Mouse (Mus musculus) midbrain, embryonic 14.5 days (tissue): Measurements from ENCODE around the gene Slit2. TPM values are rescaled to one million over a fixed set of nuclear protein-coding genes. Genes with fewer than 3 reads are reported as not detected.

ENCODE experiments used
- ATAC-seq: fragments of 200-750 bp; cut with Nextera tagmentation; 2 replicates; pipeline ENCODE4 v1.8.0; 2017; ENCODE audit warnings: moderate number of reproducible peaks, moderate library complexity; ENCODE audit not compliant: low FRiP score, low TSS enrichment
- DNase-seq: peaks from one replicate; pipeline ENCODE4 v3.0.0-alpha.2; 2015
- H3K27ac ChIP-seq: fragments of 300-500 bp; sonication (generic); replicated peaks from 2 replicates; pipeline ENCODE4 v1.5.1; 2014; ENCODE audit warnings: mild to moderate bottlenecking, low read depth, low read length, moderate library complexity
- H3K27me3 ChIP-seq: fragments of 300-500 bp; sonication (generic); 2 replicates; pipeline ENCODE4 v1.6.1; 2014; ENCODE audit warnings: low read length, control low read depth, mixed read lengths; ENCODE audit not compliant: control insufficient read depth, insufficient read depth
- H3K36me3 ChIP-seq: fragments of 300-500 bp; sonication (generic); 2 replicates; pipeline ENCODE4 v1.6.1; 2014; ENCODE audit warnings: low read length, control low read depth; ENCODE audit not compliant: control insufficient read depth, insufficient read depth
- H3K4me1 ChIP-seq: fragments of 300-500 bp; sonication (generic); 2 replicates; pipeline ENCODE4 v1.6.1; 2014; ENCODE audit warnings: mild to moderate bottlenecking, antibody characterized with exemption, low read length, control low read depth; ENCODE audit not compliant: control insufficient read depth, insufficient read depth
- H3K4me2 ChIP-seq: fragments of 300-500 bp; sonication (generic); 2 replicates; pipeline ENCODE4 v1.6.1; 2014; ENCODE audit warnings: mild to moderate bottlenecking, low read length, moderate library complexity
- H3K4me3 ChIP-seq: fragments of 300-500 bp; sonication (generic); replicated peaks from 2 replicates; pipeline ENCODE4 v1.5.1; 2014; ENCODE audit warnings: low read depth, low read length
- H3K9ac ChIP-seq: fragments of 300-500 bp; sonication (generic); replicated peaks from 2 replicates; pipeline ENCODE4 v1.6.1; 2014; ENCODE audit warnings: mild to moderate bottlenecking, low read length, moderate library complexity
- H3K9me3 ChIP-seq: fragments of 300-500 bp; sonication (generic); 2 replicates; pipeline ENCODE4 v1.6.1; 2016; ENCODE audit warnings: low read length, control low read depth, mixed read lengths; ENCODE audit not compliant: control insufficient read depth
- WGBS: fragments of 180-500 bp; shearing (Covaris S2); extraction: QIAGEN DNeasy Blood & Tissue Kit; methylation state at CpG from one replicate; pipeline ENCODE4 v1.1.7; 2014; 5-methylcytosine and 5-hydroxymethylcytosine counted together
- polyA plus RNA-seq: library from polyadenylated mRNA; unstranded; fragments of >200 nt; fragmentation: Nextera tagmentation; extraction: Ambion mirVana; gene quantifications from 2 replicates; pipeline ENCODE4 v1.2.1, GENCODE M21; 2014

The Slit2 gene
- polyA plus RNA-seq, 1 experiment from 2014 or later = 25.7 TPM

DNA sequence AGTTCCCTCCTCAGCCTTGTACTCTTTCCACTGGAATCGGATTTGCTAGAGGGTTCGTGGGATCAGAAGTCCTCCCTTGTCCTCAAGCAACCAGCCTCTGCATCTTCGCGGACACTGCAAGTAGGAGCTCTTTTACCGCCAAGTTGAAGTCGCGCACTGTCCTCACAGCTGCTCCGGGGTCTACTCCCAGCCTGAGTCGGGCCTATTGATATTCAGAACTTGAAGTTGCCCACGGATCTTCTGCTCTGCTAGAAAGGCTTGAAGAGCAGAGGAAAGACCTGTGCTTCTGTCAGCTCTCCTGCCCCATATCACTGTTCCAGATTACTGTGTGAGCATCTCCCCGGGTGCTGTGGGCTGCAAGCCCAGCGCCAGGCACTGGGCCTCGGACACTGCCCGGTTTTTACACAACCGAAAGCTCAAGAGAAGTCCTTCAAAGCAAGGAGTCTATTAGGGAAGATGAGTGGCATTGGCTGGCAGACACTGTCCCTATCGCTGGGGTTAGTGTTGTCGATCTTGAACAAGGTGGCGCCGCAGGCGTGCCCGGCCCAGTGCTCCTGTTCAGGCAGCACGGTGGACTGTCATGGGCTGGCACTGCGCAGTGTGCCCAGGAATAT is 1.8 kb downstream of the Slit2 start:
- Histone ChIP-seq H3K9ac (peak overlapping the region; percentile 76), H3K4me3 (peak overlapping the region; percentile 77), H3K27me3 (peaks cover 5% of the 10 kb centered on the region; the same call in 1 of the 2 replicates), H3K9me3 (no peaks in the 10 kb centered on the region), H3K4me1 (peaks cover 21% of the 10 kb centered on the region), H3K36me3 (no peaks in the 10 kb centered on the region), H3K27ac (0 out of 2 replicates have a peak overlapping the region, but pooled peaks have one; percentile 37), H3K4me2 (peak overlapping the region; percentile 96)
- ATAC-seq (peak; percentile 12; the same call in 1 of the 2 replicates), DNase-seq (peak; percentile 41)
- 1% methylated on average over 23 of the region's 23 CpGs for WGBS

DNA sequence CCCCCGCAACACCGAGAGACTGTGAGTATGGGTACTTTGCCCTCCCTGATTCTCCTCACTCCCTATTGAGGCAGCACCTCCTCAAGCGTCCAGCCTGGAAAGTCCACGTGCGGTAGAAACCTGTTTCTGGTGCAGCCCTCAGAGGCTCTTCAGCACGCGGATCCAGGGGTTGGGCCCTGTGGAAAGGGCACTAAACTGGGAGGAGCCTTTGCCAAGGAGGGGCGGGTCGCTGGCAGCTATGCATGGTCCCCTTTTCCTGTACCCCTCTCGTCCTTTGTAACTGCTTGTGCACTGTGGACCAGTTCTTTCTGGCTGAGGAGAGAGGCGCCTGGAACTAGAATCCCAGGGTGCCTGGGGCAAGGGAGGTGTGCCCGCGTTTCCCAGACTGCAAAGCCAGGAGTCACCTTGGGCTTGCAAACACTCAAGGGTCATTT is 2.3 kb downstream of the Slit2 start:
- Histone ChIP-seq H3K27me3 (peaks cover 5% of the 10 kb centered on the region; the same call in 1 of the 2 replicates), H3K4me2 (peak overlapping the region; percentile 96), H3K4me1 (peaks cover 21% of the 10 kb centered on the region), H3K4me3 (peak overlapping the region; percentile 77), H3K36me3 (no peaks in the 10 kb centered on the region), H3K9me3 (no peaks in the 10 kb centered on the region), H3K27ac (0 out of 2 replicates have a peak overlapping the region, but pooled peaks have one; percentile 37), H3K9ac (peak overlapping the region; percentile 76)
- ATAC-seq (peak; percentile 9; the same call in 1 of the 2 replicates), DNase-seq (peak; percentile 58)
- WGBS = 0% methylated on average over 13 of the region's 13 CpGs

DNA sequence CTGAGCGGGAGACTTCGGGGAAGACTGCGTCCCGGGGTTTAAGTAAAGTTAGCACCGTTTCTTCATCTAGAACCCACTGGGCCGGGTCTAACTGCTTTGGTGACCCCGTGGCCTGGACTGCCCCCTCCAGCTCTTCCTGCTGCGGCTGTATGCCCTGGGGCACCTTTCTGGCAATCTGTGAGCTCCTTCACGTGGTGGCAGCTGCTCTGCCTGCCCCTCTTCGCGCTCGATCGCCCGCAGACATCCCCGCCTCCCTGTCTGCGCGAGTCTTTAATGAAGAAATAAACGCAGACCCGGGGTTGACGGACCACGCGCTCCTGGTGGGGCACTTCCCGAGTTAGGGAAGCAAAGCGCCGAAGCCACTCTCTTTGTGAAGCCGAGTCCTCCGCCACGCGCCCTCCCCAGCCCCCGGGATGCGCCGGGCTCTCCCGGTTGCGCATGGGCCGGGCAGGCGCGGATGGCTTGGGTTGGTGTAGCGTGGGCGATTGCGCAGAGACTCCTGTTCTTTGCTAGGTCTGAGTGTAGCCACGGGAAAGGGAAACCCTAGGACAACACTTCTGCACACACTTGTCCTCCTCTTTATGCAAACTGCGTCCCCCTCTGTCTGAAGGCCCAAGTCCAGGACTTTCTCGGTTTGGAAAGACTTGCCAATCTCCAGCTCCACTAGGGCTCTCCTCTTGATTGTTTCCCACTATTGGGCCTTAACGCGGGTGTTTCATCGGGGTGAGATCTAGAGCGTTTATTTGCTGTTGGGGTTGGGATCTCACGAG is 3.1 kb downstream of the Slit2 start:
- Histone ChIP-seq H3K36me3 (no peaks in the 10 kb centered on the region), H3K27ac (peak overlapping the region; percentile 45), H3K4me1 (peaks cover 21% of the 10 kb centered on the region), H3K9me3 (no peaks in the 10 kb centered on the region), H3K4me3 (peak overlapping the region; percentile 77), H3K27me3 (peaks cover 5% of the 10 kb centered on the region; the same call in 1 of the 2 replicates), H3K9ac (peak overlapping the region; percentile 76), H3K4me2 (peak overlapping the region; percentile 96)
- DNase-seq (peak; percentile 73), ATAC-seq (peak; percentile 25; the same call in 1 of the 2 replicates)
- under 1% methylated on average over 48 of the region's 48 CpGs for WGBS

GRCm38 (mm10) chr5:47990926-47991325 is 8.0 kb downstream of the Slit2 start:
- H3K4me2 ChIP-seq = no peak overlapping the region
- no peak overlapping the region for H3K4me3 ChIP-seq
- H3K9ac ChIP-seq = no peak overlapping the region
- 77% methylated on average over 4 of the region's 4 CpGs for WGBS
- H3K36me3 ChIP-seq = 0 out of 2 replicates have a peak, but pooled peaks cover 2% of the 10 kb centered on the region
- no peaks in the 10 kb centered on the region for H3K9me3 ChIP-seq
- ATAC-seq = no peak
- no peak overlapping the region for H3K27ac ChIP-seq
- H3K4me1 ChIP-seq = peaks cover 6% of the 10 kb centered on the region; the same call in 1 of the 2 replicates
- peaks cover 5% of the 10 kb centered on the region; the same call in 1 of the 2 replicates for H3K27me3 ChIP-seq
- DNase-seq = no peak

GRCm38 (mm10) chr5:48003708-48004415 is 20.9 kb downstream of the Slit2 start:
- WGBS = 70% methylated on average over 12 of the region's 12 CpGs
- no peak for ATAC-seq
- Histone ChIP-seq H3K9me3 (no peaks in the 10 kb centered on the region), H3K27ac (no peak overlapping the region), H3K4me2 (no peak overlapping the region), H3K9ac (no peak overlapping the region), H3K36me3 (no peaks in the 10 kb centered on the region), H3K4me3 (no peak overlapping the region), H3K27me3 (no peaks in the 10 kb centered on the region), H3K4me1 (peaks cover 8% of the 10 kb centered on the region)
- DNase-seq = no peak

- WGBS = 34% methylated on average over 9 of the region's 9 CpGs
- no peaks in the 10 kb centered on the region for H3K9me3 ChIP-seq
- H3K4me2 ChIP-seq = no peak overlapping the region
- H3K27ac ChIP-seq = no peak overlapping the region
- DNase-seq (peak; percentile 65), ATAC-seq (peak; percentile 34; the same call in 1 of the 2 replicates)
- no peaks in the 10 kb centered on the region for H3K27me3 ChIP-seq
- peaks cover 8% of the 10 kb centered on the region for H3K4me1 ChIP-seq
- H3K9ac ChIP-seq = no peak overlapping the region
- H3K36me3 ChIP-seq = no peaks in the 10 kb centered on the region
- H3K4me3 ChIP-seq = no peak overlapping the region
These were observed 22.6 kb downstream of the Slit2 start for GRCm38 (mm10) chr5:48005533-48005932.

DNA sequence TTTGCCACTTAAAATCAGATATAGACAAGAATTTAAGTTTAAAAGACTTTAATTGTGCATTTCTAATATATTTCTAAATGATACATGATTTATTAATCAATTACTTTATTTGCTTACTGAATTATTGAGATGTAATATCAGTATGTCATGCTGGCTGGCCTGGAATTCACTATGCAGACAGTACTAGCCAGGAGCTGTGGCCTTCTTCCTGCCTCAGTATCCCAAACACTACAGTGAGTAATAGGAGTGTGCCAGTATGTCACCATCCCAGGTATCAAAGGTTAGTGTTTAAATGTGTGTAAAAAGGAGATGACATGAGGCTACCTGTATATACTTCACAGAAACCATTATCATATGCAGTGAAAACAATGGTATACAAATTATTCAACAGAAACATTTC is 23.1 kb downstream of the Slit2 start:
- no peaks in the 10 kb centered on the region for H3K9me3 ChIP-seq
- DNase-seq (no peak), ATAC-seq (no peak)
- H3K4me2 ChIP-seq = no peak overlapping the region
- no peak overlapping the region for H3K27ac ChIP-seq
- H3K9ac ChIP-seq = no peak overlapping the region
- no peaks in the 10 kb centered on the region for H3K27me3 ChIP-seq
- H3K4me3 ChIP-seq = no peak overlapping the region
- peaks cover 8% of the 10 kb centered on the region for H3K4me1 ChIP-seq
- H3K36me3 ChIP-seq = no peaks in the 10 kb centered on the region

GRCm38 (mm10) chr5:48023441-48023840 is 40.5 kb downstream of the Slit2 start:
- Histone ChIP-seq H3K9ac (no peak overlapping the region), H3K27me3 (no peaks in the 10 kb centered on the region), H3K36me3 (no peaks in the 10 kb centered on the region), H3K4me1 (no peaks in the 10 kb centered on the region), H3K27ac (no peak overlapping the region), H3K4me2 (no peak overlapping the region), H3K9me3 (no peaks in the 10 kb centered on the region), H3K4me3 (no peak overlapping the region)
- 87% methylated on average over 4 of the region's 4 CpGs for WGBS
- ATAC-seq (no peak), DNase-seq (no peak)
